Mouse (Mus musculus): ENCODE measurements around the gene Nudt19. TPM values are rescaled to one million over a fixed set of nuclear protein-coding genes. Genes with fewer than 3 reads are reported as not detected.
"Not testable (repeated sequence)": the region's sequence is repeated elsewhere in the genome, so short reads cannot be mapped to it uniquely, and the experiment has no call there.

Gene Nudt19
- polyA plus RNA-seq, 1 experiment from 2014 or later: 116 TPM

GRCm38 (mm10) chr7:35579849-35580248, 23.7 kb upstream of the Nudt19 start:
- no peak for ATAC-seq (ENCODE audit: low FRiP score)
- Histone ChIP-seq H3K4me2 (replicated peaks) (no peak overlapping the region), H3K27ac (no peak overlapping the region), H3K4me3 (replicated peaks; ENCODE audit: low read length) (no peak overlapping the region), H3K27me3 (ENCODE audit: control insufficient read depth, insufficient read depth, low read length) (peaks cover 27% of the 10 kb centered on the region), H3K36me3 (replicated peaks; ENCODE audit: control insufficient read depth, insufficient read depth) (no peaks in the 10 kb centered on the region), H3K9me3 (ENCODE audit: control insufficient read depth, low read length) (no peaks in the 10 kb centered on the region), H3K4me1 (replicated peaks; ENCODE audit: control insufficient read depth, insufficient read depth, low read length) (peaks cover 6% of the 10 kb centered on the region; the same call in 1 of the 2 replicates), H3K9ac (no peak overlapping the region)
- no peak for DNase-seq (ENCODE audit: low spot score)
- WGBS: 27% methylated on average over 4 of the region's 4 CpGs

DNA sequence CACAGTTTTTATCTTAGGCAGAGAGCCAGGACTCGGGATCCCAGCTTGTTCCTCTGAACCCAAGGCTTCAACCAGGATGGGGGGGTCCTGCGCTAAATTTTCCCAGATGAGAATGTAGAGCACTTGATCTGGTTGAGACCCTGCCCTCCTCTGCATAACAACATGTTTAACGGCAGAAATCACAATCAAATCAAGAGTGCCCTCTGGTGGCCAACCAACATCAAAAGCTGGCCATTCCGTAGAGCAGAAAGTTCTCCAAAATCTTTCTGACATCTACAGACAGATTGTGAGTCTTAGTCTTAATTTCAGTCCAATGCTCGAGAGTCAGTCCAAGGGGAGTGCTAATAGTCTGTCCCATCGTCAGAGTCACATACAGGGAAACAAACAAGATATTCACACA, 14.8 kb upstream of the Nudt19 start:
- DNase-seq (ENCODE audit: low spot score); H3K27ac ChIP-seq; H3K36me3 ChIP-seq (replicated peaks; ENCODE audit: control insufficient read depth, insufficient read depth); H3K9ac ChIP-seq; H3K27me3 ChIP-seq (ENCODE audit: control insufficient read depth, insufficient read depth, low read length); H3K4me2 ChIP-seq (replicated peaks); ATAC-seq (ENCODE audit: low FRiP score); H3K4me3 ChIP-seq (replicated peaks; ENCODE audit: low read length); H3K9me3 ChIP-seq (ENCODE audit: control insufficient read depth, low read length); H3K4me1 ChIP-seq (replicated peaks; ENCODE audit: control insufficient read depth, insufficient read depth, low read length): not testable (repeated sequence)
- 17% methylated on average over 6 of the region's 6 CpGs for WGBS

- H3K27me3 ChIP-seq (ENCODE audit: control insufficient read depth, insufficient read depth, low read length); DNase-seq (ENCODE audit: low spot score); H3K36me3 ChIP-seq (replicated peaks; ENCODE audit: control insufficient read depth, insufficient read depth); H3K4me1 ChIP-seq (replicated peaks; ENCODE audit: control insufficient read depth, insufficient read depth, low read length); ATAC-seq (ENCODE audit: low FRiP score); H3K9ac ChIP-seq; H3K4me3 ChIP-seq (replicated peaks; ENCODE audit: low read length); H3K4me2 ChIP-seq (replicated peaks); H3K9me3 ChIP-seq (ENCODE audit: control insufficient read depth, low read length); H3K27ac ChIP-seq: not testable (repeated sequence)
- WGBS: 97% methylated on average over 4 of the region's 4 CpGs
Observed at GRCm38 (mm10) chr7:35569724-35570123, 13.6 kb upstream of the Nudt19 start.

DNA sequence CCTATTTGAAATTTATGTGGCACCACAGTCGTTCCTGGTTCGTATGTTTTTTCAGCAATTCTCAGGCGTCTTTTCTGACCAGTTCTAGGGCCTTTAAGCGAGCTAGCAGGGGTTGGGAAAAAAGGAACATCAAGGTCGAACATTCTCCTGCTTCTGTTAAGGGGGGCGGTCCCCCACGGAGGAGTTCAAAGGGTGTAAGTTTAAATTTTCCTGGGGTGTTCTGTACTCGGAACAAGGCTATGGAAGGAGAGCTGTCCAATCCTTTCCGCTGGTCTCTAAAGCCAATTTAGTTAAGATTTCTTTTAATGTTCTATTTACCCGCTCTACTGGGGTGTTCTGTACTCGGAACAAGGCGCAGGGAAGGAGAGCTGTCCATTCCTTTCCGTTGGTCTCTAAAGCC, 9.9 kb upstream of the Nudt19 start:
- H3K27ac ChIP-seq; H3K4me2 ChIP-seq (replicated peaks); H3K9ac ChIP-seq; H3K9me3 ChIP-seq (ENCODE audit: control insufficient read depth, low read length); H3K36me3 ChIP-seq (replicated peaks; ENCODE audit: control insufficient read depth, insufficient read depth); H3K4me1 ChIP-seq (replicated peaks; ENCODE audit: control insufficient read depth, insufficient read depth, low read length); ATAC-seq (ENCODE audit: low FRiP score); H3K4me3 ChIP-seq (replicated peaks; ENCODE audit: low read length); DNase-seq (ENCODE audit: low spot score); H3K27me3 ChIP-seq (ENCODE audit: control insufficient read depth, insufficient read depth, low read length): not testable (repeated sequence)
- 82% methylated on average over 13 of the region's 13 CpGs for WGBS

DNA sequence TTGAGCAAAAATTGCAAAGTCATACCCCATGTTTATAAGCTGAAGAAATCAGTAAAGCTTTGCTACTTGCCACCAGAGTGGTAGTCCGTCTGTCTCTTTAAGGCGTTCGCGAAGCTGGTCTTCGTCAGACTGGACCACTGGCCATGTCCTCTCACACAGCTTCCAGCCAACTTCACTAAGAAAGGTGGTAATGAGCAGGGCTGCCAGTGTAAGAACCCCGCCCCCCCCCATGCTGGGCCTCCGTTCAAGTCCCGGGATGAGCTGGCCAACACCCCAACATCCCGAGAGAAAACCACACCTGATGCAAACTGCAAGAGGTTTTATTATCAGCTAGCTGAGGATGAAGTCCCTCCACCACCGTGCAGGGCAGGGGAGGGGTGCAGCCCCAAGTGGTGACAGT, 8.8 kb upstream of the Nudt19 start:
- DNase-seq (ENCODE audit: low spot score); H3K4me3 ChIP-seq (replicated peaks; ENCODE audit: low read length); H3K4me2 ChIP-seq (replicated peaks); H3K36me3 ChIP-seq (replicated peaks; ENCODE audit: control insufficient read depth, insufficient read depth); H3K9me3 ChIP-seq (ENCODE audit: control insufficient read depth, low read length); H3K27me3 ChIP-seq (ENCODE audit: control insufficient read depth, insufficient read depth, low read length); H3K4me1 ChIP-seq (replicated peaks; ENCODE audit: control insufficient read depth, insufficient read depth, low read length); H3K27ac ChIP-seq; H3K9ac ChIP-seq; ATAC-seq (ENCODE audit: low FRiP score): not testable (repeated sequence)
- WGBS: 88% methylated on average over 10 of the region's 10 CpGs

GRCm38 (mm10) chr7:35564067-35564865, 8.2 kb upstream of the Nudt19 start:
- no peaks in the 10 kb centered on the region for H3K9me3 ChIP-seq (ENCODE audit: control insufficient read depth, low read length)
- WGBS: 91% methylated on average over 2 of the region's 2 CpGs
- no peak overlapping the region for H3K4me3 ChIP-seq (replicated peaks; ENCODE audit: low read length)
- no peaks in the 10 kb centered on the region for H3K27me3 ChIP-seq (ENCODE audit: control insufficient read depth, insufficient read depth, low read length)
- no peak overlapping the region for H3K9ac ChIP-seq
- DNase-seq (ENCODE audit: low spot score) (no peak), ATAC-seq (ENCODE audit: low FRiP score) (no peak)
- no peaks in the 10 kb centered on the region for H3K36me3 ChIP-seq (replicated peaks; ENCODE audit: control insufficient read depth, insufficient read depth)
- H3K27ac ChIP-seq: no peak overlapping the region
- no peak overlapping the region for H3K4me2 ChIP-seq (replicated peaks)
- H3K4me1 ChIP-seq (replicated peaks; ENCODE audit: control insufficient read depth, insufficient read depth, low read length): no peaks in the 10 kb centered on the region

- ATAC-seq (ENCODE audit: low FRiP score): no peak
Observed at GRCm38 (mm10) chr7:35563071-35563470, 7.0 kb upstream of the Nudt19 start.

GRCm38 (mm10) chr7:35559838-35560237, 3.7 kb upstream of the Nudt19 start:
- DNase-seq (ENCODE audit: low spot score) (no peak), ATAC-seq (ENCODE audit: low FRiP score) (no peak)
- Histone ChIP-seq H3K36me3 (replicated peaks; ENCODE audit: control insufficient read depth, insufficient read depth) (no peaks in the 10 kb centered on the region), H3K4me1 (replicated peaks; ENCODE audit: control insufficient read depth, insufficient read depth, low read length) (peaks cover 6% of the 10 kb centered on the region), H3K9ac (no peak overlapping the region), H3K27me3 (ENCODE audit: control insufficient read depth, insufficient read depth, low read length) (no peaks in the 10 kb centered on the region), H3K4me2 (replicated peaks) (no peak overlapping the region), H3K4me3 (replicated peaks; ENCODE audit: low read length) (no peak overlapping the region), H3K27ac (no peak overlapping the region), H3K9me3 (ENCODE audit: control insufficient read depth, low read length) (no peaks in the 10 kb centered on the region)
- 93% methylated on average over 3 of the region's 3 CpGs for WGBS

More at GRCm38 (mm10) chr7:35563071-35563470, 7.0 kb upstream of the Nudt19 start:
- no peak overlapping the region for H3K4me3 ChIP-seq (replicated peaks; ENCODE audit: low read length)
- H3K9me3 ChIP-seq (ENCODE audit: control insufficient read depth, low read length): no peaks in the 10 kb centered on the region
- no peaks in the 10 kb centered on the region for H3K4me1 ChIP-seq (replicated peaks; ENCODE audit: control insufficient read depth, insufficient read depth, low read length)
- no peak overlapping the region for H3K4me2 ChIP-seq (replicated peaks)
- no peak overlapping the region for H3K9ac ChIP-seq
- no peak overlapping the region for H3K27ac ChIP-seq
- WGBS: 78% methylated on average over 11 of the region's 11 CpGs
- H3K27me3 ChIP-seq (ENCODE audit: control insufficient read depth, insufficient read depth, low read length): no peaks in the 10 kb centered on the region
- no peaks in the 10 kb centered on the region for H3K36me3 ChIP-seq (replicated peaks; ENCODE audit: control insufficient read depth, insufficient read depth)
- DNase-seq (ENCODE audit: low spot score): no peak

GRCm38 (mm10) chr7:35558681-35559080, 2.6 kb upstream of the Nudt19 start:
- H3K4me3 ChIP-seq (replicated peaks; ENCODE audit: low read length): no peak overlapping the region
- ATAC-seq (ENCODE audit: low FRiP score) (no peak), DNase-seq (ENCODE audit: low spot score) (no peak)
- 49% methylated on average over 2 of the region's 2 CpGs for WGBS
- no peaks in the 10 kb centered on the region for H3K36me3 ChIP-seq (replicated peaks; ENCODE audit: control insufficient read depth, insufficient read depth)
- no peak overlapping the region for H3K27ac ChIP-seq
- H3K9me3 ChIP-seq (ENCODE audit: control insufficient read depth, low read length): no peaks in the 10 kb centered on the region
- no peaks in the 10 kb centered on the region for H3K27me3 ChIP-seq (ENCODE audit: control insufficient read depth, insufficient read depth, low read length)
- H3K9ac ChIP-seq: no peak overlapping the region
- peaks cover 13% of the 10 kb centered on the region for H3K4me1 ChIP-seq (replicated peaks; ENCODE audit: control insufficient read depth, insufficient read depth, low read length)
- no peak overlapping the region for H3K4me2 ChIP-seq (replicated peaks)
